ENCODE assay signal across 10 mouse cellular contexts in genomic region chr6:31917411-31918131, GRCm38 (mm10).
DNase-seq lines count a peak whose midpoint lies in the region.
"Had no signal": no experiment of that assay in that cellular context is flagged by ENCODE, and none has a peak within 500 bp of the region (broad histone marks: within the 10 kb centered on the region; RNA-seq: fewer than 3 reads in every experiment).

No protein-coding gene starts in this region.

- peak; percentile 92 for DNase-seq in right cerebral cortex, adult 18-20 months
- no peak for DNase-seq in right cerebral cortex, postnatal 4 days
- DNase-seq in frontal cortex, postnatal 14 days (ENCODE audit: low spot score in 2 of 2), result peak; percentile 52 to 54
- DNase-seq in left cerebral cortex, adult 8-10 months (ENCODE audit: low spot score in 2 of 2), result peak; percentile 52 to 81
- DNase-seq in gastrocnemius, adult 8-10 months (ENCODE audit: low spot score in 2 of 2), result no peak
- DNase-seq in adrenal gland, postnatal 36 days, result no peak
- DNase-seq in kidney, postnatal 14 days, result no peak
- no peak for DNase-seq in T-cell, adult 2 months (ENCODE audit: low spot score)
- DNase-seq: B cell, adult 2 months; embryo, embryonic 11 days had no signal

Comparison
In these comparisons a context has a peak if more than half of its experiments do, and no peak if none do; other contexts are left out.
1. DNase-seq: peak in right cerebral cortex, adult 18-20 months (single experiment), frontal cortex, postnatal 14 days (2 of 2) and left cerebral cortex, adult 8-10 months (2 of 2); none in right cerebral cortex, postnatal 4 days (single experiment), gastrocnemius, adult 8-10 months (0 of 2), adrenal gland, postnatal 36 days (0 of 2), kidney, postnatal 14 days (single experiment) and T-cell, adult 2 months (single experiment).